ENCODE assay signal across 23 mouse cellular contexts in the genomic region with DNA sequence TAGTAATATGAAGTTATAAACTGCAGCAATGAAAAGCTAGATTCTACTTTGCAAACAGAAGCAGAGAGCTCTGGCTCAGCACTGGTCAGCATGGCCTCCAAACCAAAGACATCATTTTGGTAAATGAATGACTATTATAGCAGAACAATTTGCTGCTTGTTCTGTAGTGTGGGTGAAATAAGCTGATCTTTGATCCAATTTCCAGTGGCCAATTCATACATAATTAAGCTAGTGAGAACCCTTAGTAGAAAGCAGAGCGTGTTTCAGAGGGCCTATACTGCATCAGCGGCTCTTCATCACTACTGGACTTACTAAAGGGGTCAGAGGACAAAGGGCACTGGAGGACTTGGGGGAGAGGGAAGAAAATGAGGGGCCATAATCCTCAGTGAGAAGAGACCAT.
"Had no signal": no experiment of that assay in that cellular context is flagged by ENCODE, and none has a peak within 500 bp of the region (broad histone marks: within the 10 kb centered on the region; RNA-seq: fewer than 3 reads in every experiment).

No protein-coding gene starts in this region.

- H3K9ac ChIP-seq: forebrain, postnatal 0 days; heart, embryonic 13.5 days; heart, embryonic 15.5 days; hindbrain, embryonic 13.5 days; hindbrain, embryonic 15.5 days; limb, embryonic 12.5 days; limb, embryonic 15.5 days; liver, embryonic 12.5 days; liver, embryonic 14.5 days had no signal

- H3K27me3 ChIP-seq: heart, embryonic 13.5 days; heart, embryonic 15.5 days; hindbrain, embryonic 13.5 days; hindbrain, embryonic 15.5 days; limb, embryonic 12.5 days; limb, embryonic 15.5 days; liver, embryonic 12.5 days had no signal

- H3K4me1 ChIP-seq: hindbrain, embryonic 13.5 days; hindbrain, embryonic 15.5 days; limb, embryonic 12.5 days; liver, embryonic 12.5 days had no signal

- DNase-seq: forebrain, postnatal 0 days; gastrocnemius, postnatal 14 days; gastrocnemius, postnatal 36 days; heart, adult 11 months; heart, adult 2 months; heart, postnatal 14 days; heart, postnatal 36 days; layer of hippocampus, adult 9-11 months; layer of hippocampus, postnatal 36 days; left cerebral cortex, postnatal 4 days; lung, adult 18-20 months had no signal

- H3K9me3 ChIP-seq: heart, embryonic 13.5 days; heart, embryonic 15.5 days; hindbrain, embryonic 13.5 days; hindbrain, embryonic 15.5 days; limb, embryonic 12.5 days; limb, embryonic 15.5 days; liver, embryonic 12.5 days had no signal

- ATAC-seq: forebrain, postnatal 0 days; hindbrain, postnatal 0 days; intestine, embryonic 16.5 days; liver, embryonic 12.5 days had no signal

- H3K27ac ChIP-seq: heart, adult 2 months; heart, embryonic 13.5 days; heart, embryonic 15.5 days; hindbrain, embryonic 13.5 days; hindbrain, embryonic 15.5 days; hindbrain, postnatal 0 days; kidney, postnatal 0 days; limb, embryonic 12.5 days; limb, embryonic 15.5 days; liver, embryonic 12.5 days; liver, embryonic 14.5 days had no signal

- H3K4me3 ChIP-seq: heart, adult 2 months; heart, embryonic 13.5 days; heart, embryonic 15.5 days; hindbrain, embryonic 13.5 days; hindbrain, embryonic 15.5 days; limb, embryonic 12.5 days; limb, embryonic 15.5 days; liver, embryonic 12.5 days had no signal

- H3K4me2 ChIP-seq: heart, embryonic 11.5 days; heart, embryonic 13.5 days; heart, embryonic 15.5 days; hindbrain, embryonic 13.5 days; hindbrain, embryonic 15.5 days; limb, embryonic 12.5 days; limb, embryonic 15.5 days; liver, embryonic 12.5 days had no signal
